Mouse (Mus musculus): Measurements from ENCODE around the gene Ms4a3. TPM values are rescaled to one million over a fixed set of nuclear protein-coding genes. Genes with fewer than 3 reads are reported as not detected.

The Ms4a3 gene
- polyA plus RNA-seq, 1 experiment = 0.80 TPM

DNA sequence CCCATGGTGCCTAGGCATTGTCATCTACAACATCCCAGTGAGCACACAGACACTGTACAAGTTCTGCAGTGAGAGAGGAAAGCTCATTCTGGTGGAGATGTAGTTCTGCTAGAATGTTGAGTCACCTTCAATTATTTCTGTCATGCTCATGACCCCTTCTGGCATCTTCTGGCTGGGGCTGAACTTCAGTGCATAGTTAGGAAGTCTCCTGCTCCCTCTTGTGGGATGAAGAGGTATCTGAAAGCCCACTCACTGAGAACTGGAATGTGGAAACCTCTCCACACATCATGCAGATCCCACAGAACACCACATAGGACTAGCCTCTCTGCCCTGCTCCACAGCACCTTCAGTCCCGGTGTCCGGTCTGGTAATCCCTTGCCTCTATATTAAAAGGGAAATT is 38.6 kb downstream of the Ms4a3 start:
- peak; percentile 67 for DNase-seq
- 88% methylated on average over 2 of the region's 2 CpGs for WGBS

DNA sequence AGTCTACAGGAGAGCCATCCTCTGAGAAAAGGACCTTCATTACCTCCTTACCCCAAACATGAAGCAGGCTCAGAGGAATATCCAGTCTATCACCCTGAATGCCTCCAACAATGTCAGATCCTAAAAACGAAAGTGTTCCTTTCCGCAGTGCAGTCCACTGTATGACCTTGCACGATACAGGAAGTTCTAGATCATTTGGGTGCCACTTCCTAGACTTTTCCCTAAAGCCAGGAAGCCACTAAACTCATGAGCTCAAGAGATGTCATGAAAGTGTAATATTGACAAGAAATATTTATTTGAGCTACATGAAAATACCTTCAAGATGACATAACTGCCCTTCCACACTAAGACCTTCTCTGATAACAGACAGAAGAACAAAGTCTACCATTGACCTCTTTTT is 39.3 kb downstream of the Ms4a3 start:
- H3K27ac ChIP-seq (ENCODE audit: control insufficient read depth, insufficient read depth, low read length) = no peak overlapping the region
- WGBS = 91% methylated on average over 3 of the region's 3 CpGs

More for the DNA sequence above, 38.6 kb downstream of the Ms4a3 start:
- Histone ChIP-seq H3K36me3 (ENCODE audit: control insufficient read depth, insufficient read depth, low read length) (no peaks in the 10 kb centered on the region), H3K4me1 (replicated peaks; ENCODE audit: control insufficient read depth, insufficient read depth, low read length) (no peaks in the 10 kb centered on the region), H3K4me3 (ENCODE audit: control insufficient read depth, insufficient read depth, low read length) (no peak overlapping the region), H3K27ac (ENCODE audit: control insufficient read depth, insufficient read depth, low read length) (no peak overlapping the region), H3K27me3 (ENCODE audit: control insufficient read depth, insufficient read depth, low read length) (no peaks in the 10 kb centered on the region)
- TF ChIP-seq CTCF (IDR thresholded peaks at IDR 0.05; ENCODE audit: borderline replicate concordance, control insufficient read depth, extremely low read depth, insufficient read depth, low read length, poor library complexity) = no peak

DNA sequence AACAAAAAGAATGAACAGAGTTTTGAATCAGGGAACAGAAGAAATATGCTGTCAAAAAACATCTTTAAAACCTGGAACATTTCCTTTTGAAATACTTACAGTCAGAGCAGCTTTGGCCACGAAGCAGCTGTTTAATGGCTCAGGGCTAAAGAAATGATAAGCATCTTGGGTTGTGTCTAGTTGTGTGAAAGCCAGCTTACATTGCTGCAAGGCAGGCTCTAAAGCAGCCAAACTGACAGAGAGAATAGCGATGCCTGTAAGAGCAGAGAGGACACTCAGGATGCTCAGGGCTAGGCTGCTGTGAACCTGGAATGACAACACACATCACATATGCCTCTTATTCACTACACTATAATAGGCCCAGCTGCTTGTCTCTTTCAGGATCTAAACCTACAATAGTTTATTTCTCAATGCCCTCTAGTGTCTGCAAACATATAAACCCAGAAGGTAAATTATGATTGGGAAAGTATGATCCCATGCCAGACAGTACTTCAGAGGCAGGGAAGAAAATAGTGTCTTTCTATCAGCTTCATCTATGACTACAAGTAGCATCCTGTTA is 50.7 kb downstream of the Ms4a3 start:
- TF ChIP-seq POLR2A (IDR thresholded peaks at IDR 0.05; ENCODE audit: control insufficient read depth, extremely low read depth, insufficient read depth, low read length, poor library complexity) (no peak), CTCF (IDR thresholded peaks at IDR 0.05; ENCODE audit: borderline replicate concordance, control insufficient read depth, extremely low read depth, insufficient read depth, low read length, poor library complexity) (no peak)
- no peaks in the 10 kb centered on the region for H3K36me3 ChIP-seq (ENCODE audit: control insufficient read depth, insufficient read depth, low read length)
- H3K27ac ChIP-seq (ENCODE audit: control insufficient read depth, insufficient read depth, low read length) = no peak overlapping the region
- no peaks in the 10 kb centered on the region for H3K27me3 ChIP-seq (ENCODE audit: control insufficient read depth, insufficient read depth, low read length)
- DNase-seq = no peak
- no peak overlapping the region for H3K4me3 ChIP-seq (ENCODE audit: control insufficient read depth, insufficient read depth, low read length)
- 27% methylated on average over 2 of the region's 2 CpGs for WGBS
- peaks cover 5% of the 10 kb centered on the region for H3K4me1 ChIP-seq (replicated peaks; ENCODE audit: control insufficient read depth, insufficient read depth, low read length)

More for the DNA sequence above, 39.3 kb downstream of the Ms4a3 start:
- Histone ChIP-seq H3K36me3 (ENCODE audit: control insufficient read depth, insufficient read depth, low read length) (no peaks in the 10 kb centered on the region), H3K27me3 (ENCODE audit: control insufficient read depth, insufficient read depth, low read length) (no peaks in the 10 kb centered on the region), H3K4me1 (replicated peaks; ENCODE audit: control insufficient read depth, insufficient read depth, low read length) (no peaks in the 10 kb centered on the region), H3K4me3 (ENCODE audit: control insufficient read depth, insufficient read depth, low read length) (no peak overlapping the region)
- no peak for TF ChIP-seq CTCF (IDR thresholded peaks at IDR 0.05; ENCODE audit: borderline replicate concordance, control insufficient read depth, extremely low read depth, insufficient read depth, low read length, poor library complexity)
- no peak for TF ChIP-seq POLR2A (IDR thresholded peaks at IDR 0.05; ENCODE audit: control insufficient read depth, extremely low read depth, insufficient read depth, low read length, poor library complexity)
- DNase-seq = no peak

DNA sequence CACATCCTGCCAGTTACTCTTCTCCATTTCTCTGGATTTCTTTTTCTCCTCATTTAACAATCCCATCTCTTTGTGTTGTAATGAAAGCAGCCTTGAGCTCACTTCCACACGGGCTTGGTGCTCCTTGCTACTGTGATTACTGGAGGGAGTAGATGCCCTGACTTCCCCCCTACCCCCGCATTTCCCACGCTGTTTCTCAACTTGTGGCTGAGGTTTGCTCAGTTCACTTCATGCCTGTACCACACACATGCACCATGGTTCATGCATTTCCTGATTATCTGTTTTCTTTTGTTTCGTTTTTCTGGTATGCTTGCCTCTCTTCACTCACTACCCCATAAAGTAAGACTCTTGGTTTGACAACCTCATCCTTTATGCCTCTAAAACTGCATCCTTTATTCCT is 51.4 kb downstream of the Ms4a3 start:
- Histone ChIP-seq H3K27ac (ENCODE audit: control insufficient read depth, insufficient read depth, low read length) (no peak overlapping the region), H3K27me3 (ENCODE audit: control insufficient read depth, insufficient read depth, low read length) (no peaks in the 10 kb centered on the region), H3K36me3 (ENCODE audit: control insufficient read depth, insufficient read depth, low read length) (no peaks in the 10 kb centered on the region), H3K4me3 (ENCODE audit: control insufficient read depth, insufficient read depth, low read length) (no peak overlapping the region), H3K4me1 (replicated peaks; ENCODE audit: control insufficient read depth, insufficient read depth, low read length) (peaks cover 5% of the 10 kb centered on the region)
- TF ChIP-seq POLR2A (IDR thresholded peaks at IDR 0.05; ENCODE audit: control insufficient read depth, extremely low read depth, insufficient read depth, low read length, poor library complexity) = no peak
- TF ChIP-seq CTCF (IDR thresholded peaks at IDR 0.05; ENCODE audit: borderline replicate concordance, control insufficient read depth, extremely low read depth, insufficient read depth, low read length, poor library complexity) = no peak
- 5% methylated on average over 4 of the region's 4 CpGs for WGBS
- peak; percentile 58 for DNase-seq

Other genes with a start within 250 kb of the Ms4a3 start
- 2.4 TPM in 2 replicates for gene Ms4a4c, start 236.1 kb downstream of the Ms4a3 start, polyA plus RNA-seq (2012; rRNA removed)
- gene Ms4a4b, start 197.3 kb downstream of the Ms4a3 start, polyA plus RNA-seq (2012; rRNA removed) = 43.9 and 57.3 TPM in 2 replicates
- gene Ms4a6c, start 171.5 kb downstream of the Ms4a3 start, polyA plus RNA-seq (2012; rRNA removed) = 4.5 and 6.2 TPM in 2 replicates
- 5.2 and 6.3 TPM in 2 replicates for gene Gm8369, start 154.9 kb downstream of the Ms4a3 start, polyA plus RNA-seq (2012; rRNA removed)
- gene Ms4a6b, start 124.3 kb downstream of the Ms4a3 start, polyA plus RNA-seq (2012; rRNA removed) = 41.7 and 46.9 TPM in 2 replicates
- 2.1 and 4.0 TPM in 2 replicates for gene Ms4a4d, start 104.0 kb downstream of the Ms4a3 start, polyA plus RNA-seq (2012; rRNA removed)
- 4.2 and 9.4 TPM in 2 replicates for gene Ms4a6d, start 36.0 kb downstream of the Ms4a3 start, polyA plus RNA-seq (2012; rRNA removed)
- gene Ms4a2, start 17.1 kb downstream of the Ms4a3 start, polyA plus RNA-seq (2012; rRNA removed) = not detected in 2 replicates
- gene Oosp2, start 19.7 kb upstream of the Ms4a3 start, polyA plus RNA-seq (2012; rRNA removed) = not detected in 2 replicates
- 0.11 and 0.84 TPM in 2 replicates for gene Oosp1, start 50.3 kb upstream of the Ms4a3 start, polyA plus RNA-seq (2012; rRNA removed)
- not detected in 2 replicates for gene Oosp3, start 56.2 kb upstream of the Ms4a3 start, polyA plus RNA-seq (2012; rRNA removed)
- 0.08 and 0.18 TPM in 2 replicates for gene Gif, start 106.7 kb upstream of the Ms4a3 start, polyA plus RNA-seq (2012; rRNA removed)
- gene Mrpl16, start 129.5 kb upstream of the Ms4a3 start, polyA plus RNA-seq (2012; rRNA removed) = 8.9 and 10.6 TPM in 2 replicates
- gene Stx3, start 178.6 kb upstream of the Ms4a3 start, polyA plus RNA-seq (2012; rRNA removed) = 2.2 and 2.4 TPM in 2 replicates
- gene Olfr1417, start 198.4 kb upstream of the Ms4a3 start, polyA plus RNA-seq (2012; rRNA removed) = not detected in 2 replicates
- not detected in 2 replicates for gene Olfr1418, start 220.2 kb upstream of the Ms4a3 start, polyA plus RNA-seq (2012; rRNA removed)
- gene Olfr1419, start 234.3 kb upstream of the Ms4a3 start, polyA plus RNA-seq (2012; rRNA removed) = 0.11 TPM in 1 of 2 replicates, not detected in the other
- gene Olfr1420, start 245.7 kb upstream of the Ms4a3 start, polyA plus RNA-seq (2012; rRNA removed) = not detected in 2 replicates